Mouse (Mus musculus): ENCODE measurements around the gene Hist1h2ao. TPM values are rescaled to one million over a fixed set of nuclear protein-coding genes. Genes with fewer than 3 reads are reported as not detected.
"Not testable (repeated sequence)": the region's sequence is repeated elsewhere in the genome, so short reads cannot be mapped to it uniquely, and the experiment has no call there.

Gene Hist1h2ao
- polyA plus RNA-seq, 1 experiment from 2014 or later: not detected

DNA sequence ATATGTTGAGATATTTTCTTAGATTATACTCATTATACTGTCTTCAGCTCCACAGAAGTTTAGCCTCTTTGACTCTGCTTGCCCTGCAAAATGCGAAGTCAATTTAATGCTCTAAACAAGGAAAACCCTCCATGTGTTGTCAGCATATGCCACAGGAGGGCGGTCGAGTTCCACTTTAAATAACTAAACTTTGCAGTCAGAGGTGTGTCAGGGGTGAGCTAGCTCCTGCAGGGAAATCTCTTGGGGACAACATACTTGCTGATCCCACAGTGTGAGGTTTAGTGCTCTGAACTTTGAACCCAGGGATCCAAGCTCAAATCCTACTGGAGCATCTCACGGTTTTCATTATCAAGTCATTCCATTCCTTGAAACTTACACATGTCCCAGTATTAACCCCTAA is 30.2 kb downstream of the Hist1h2ao start:
- not testable (repeated sequence) for H3K27ac ChIP-seq
- no CpG with 5 or more reads among the region's 4 CpGs for WGBS (ENCODE audit: missing documents)

DNA sequence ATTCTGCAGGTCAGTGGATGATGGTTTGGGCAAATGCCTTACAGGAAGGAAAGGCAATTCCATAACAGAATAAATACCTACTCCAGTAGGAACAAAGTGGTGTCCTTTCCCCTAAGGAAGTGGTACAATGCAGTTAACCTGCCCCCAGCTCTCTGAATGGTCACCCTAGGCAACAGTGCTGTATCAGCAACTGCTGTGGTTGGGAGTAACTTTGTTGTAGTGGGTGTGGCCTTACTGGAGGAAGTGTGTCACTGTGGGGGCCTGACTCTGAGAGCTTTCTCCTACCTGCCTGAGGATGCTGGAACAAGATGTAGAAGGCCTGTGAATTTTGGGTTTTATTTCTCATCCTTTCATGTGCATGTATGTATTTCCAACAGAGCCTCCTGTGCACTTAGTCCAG is 36.1 kb downstream of the Hist1h2ao start:
- not testable (repeated sequence) for H3K79me2 ChIP-seq (ENCODE audit: inconsistent target); H3K27ac ChIP-seq; H3K36me3 ChIP-seq (ENCODE audit: inconsistent target); H3K4me3 ChIP-seq (ENCODE audit: inconsistent target)

More for the DNA sequence above, 30.2 kb downstream of the Hist1h2ao start:
- H3K4me3 ChIP-seq (ENCODE audit: inconsistent target); H3K79me2 ChIP-seq (ENCODE audit: inconsistent target); H3K36me3 ChIP-seq (ENCODE audit: inconsistent target): not testable (repeated sequence)

DNA sequence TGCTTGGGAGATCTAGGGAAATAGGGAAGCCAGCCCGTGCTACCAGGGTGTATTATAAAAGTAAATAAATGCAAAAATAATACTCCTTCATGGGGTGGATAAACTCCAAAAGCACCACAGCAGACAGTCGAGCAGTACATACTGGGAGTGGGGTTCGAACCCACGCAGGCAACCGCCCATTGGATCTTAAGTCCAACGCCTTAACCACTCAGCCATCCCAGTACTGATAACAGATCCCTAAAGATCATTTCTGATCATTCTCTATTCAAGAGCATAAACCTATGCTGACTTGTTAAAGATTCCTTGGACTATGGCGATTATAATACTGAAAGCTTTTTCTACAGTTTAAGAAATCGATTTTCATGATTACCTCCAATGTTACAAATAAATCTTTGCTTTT is 37.6 kb downstream of the Hist1h2ao start:
- H3K36me3 ChIP-seq (ENCODE audit: inconsistent target): no peaks in the 10 kb centered on the region
- no peak overlapping the region for H3K4me3 ChIP-seq (ENCODE audit: inconsistent target)
- no peaks in the 10 kb centered on the region for H3K79me2 ChIP-seq (ENCODE audit: inconsistent target)
- no peak overlapping the region for H3K27ac ChIP-seq
- WGBS (ENCODE audit: missing documents): 88% methylated on average over 8 of the region's 8 CpGs

DNA sequence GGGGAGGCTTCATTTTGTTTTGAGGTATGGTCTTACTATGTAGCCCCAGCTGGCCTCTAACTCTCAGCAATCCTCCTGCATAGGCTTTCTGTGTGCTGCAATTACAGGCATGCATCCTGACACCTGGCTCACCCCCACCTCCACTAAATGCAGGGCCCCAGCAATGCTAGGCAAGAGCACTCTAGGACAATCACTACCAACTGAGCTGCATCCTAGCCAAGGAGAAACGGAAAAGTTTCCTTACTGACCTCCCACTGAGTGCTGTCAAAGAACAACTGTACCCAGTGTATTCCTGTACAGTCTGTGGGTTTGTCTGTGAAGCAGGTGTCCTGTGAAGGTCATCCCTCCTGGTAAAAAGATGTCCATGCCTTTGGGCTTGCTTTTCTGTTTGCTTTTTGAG is 40.4 kb downstream of the Hist1h2ao start:
- H3K27ac ChIP-seq; H3K4me3 ChIP-seq (ENCODE audit: inconsistent target); H3K36me3 ChIP-seq (ENCODE audit: inconsistent target); H3K79me2 ChIP-seq (ENCODE audit: inconsistent target): not testable (repeated sequence)
- 86% methylated on average over 1 of the region's 1 CpGs for WGBS (ENCODE audit: missing documents)

DNA sequence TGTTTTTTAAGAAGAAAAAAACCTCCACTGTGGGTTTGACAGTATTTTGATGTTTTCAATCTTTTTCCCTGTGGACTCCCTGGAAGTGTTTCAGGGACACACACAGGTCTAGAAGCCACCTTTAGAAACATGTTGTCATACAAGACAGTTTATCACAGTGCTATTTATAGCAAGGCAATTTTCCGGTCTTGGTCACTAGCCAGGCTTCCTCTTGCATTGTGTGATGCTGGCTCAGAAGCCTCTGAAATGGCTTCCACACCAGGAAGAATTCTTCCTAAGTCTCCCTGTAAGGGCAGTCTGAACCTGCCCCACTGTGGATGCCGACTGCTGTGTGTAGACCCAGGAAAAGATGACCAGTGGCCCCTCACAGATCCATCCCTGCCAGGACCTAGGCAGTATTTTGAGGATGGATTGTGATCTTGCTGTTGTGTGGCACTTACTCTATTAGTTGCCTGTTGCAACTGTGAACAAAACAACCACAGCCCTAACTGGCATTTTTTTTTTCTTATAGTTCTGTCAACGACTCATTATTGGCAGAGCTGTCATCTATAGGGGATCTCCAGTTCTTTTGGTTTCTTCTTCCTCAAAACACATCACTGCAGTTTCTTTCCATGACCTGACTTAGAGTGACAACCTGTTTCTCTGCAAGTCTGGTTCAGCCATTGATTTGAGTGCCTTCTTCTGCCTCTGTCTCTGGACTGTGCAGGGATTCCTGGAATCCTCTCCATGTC is 42.1 kb downstream of the Hist1h2ao start:
- H3K36me3 ChIP-seq (ENCODE audit: inconsistent target): no peaks in the 10 kb centered on the region
- peak overlapping the region; percentile 48 for H3K27ac ChIP-seq
- H3K79me2 ChIP-seq (ENCODE audit: inconsistent target): no peaks in the 10 kb centered on the region
- no peak overlapping the region for H3K4me3 ChIP-seq (ENCODE audit: inconsistent target)
- 2% methylated on average over 3 of the region's 3 CpGs for WGBS (ENCODE audit: missing documents)

DNA sequence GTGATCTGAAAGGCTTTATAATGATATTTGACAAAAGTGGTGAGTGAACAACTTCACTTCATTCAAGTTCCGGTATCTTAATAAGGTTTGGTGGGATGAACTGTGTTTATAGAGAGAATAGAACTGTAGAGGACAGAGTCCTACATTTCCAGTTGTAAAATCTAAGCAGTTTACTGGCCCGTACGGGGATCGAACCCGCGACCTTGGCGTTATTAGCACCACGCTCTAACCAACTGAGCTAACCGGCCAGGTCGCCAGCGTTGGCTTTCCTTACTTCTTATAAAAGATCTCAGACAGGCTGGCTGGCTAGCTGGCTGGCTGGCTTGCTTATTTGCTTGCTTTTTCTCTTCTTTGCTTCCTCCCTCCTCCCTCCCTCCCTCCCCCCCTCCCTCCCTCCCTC is 44.9 kb downstream of the Hist1h2ao start:
- Histone ChIP-seq H3K36me3 (ENCODE audit: inconsistent target) (no peaks in the 10 kb centered on the region), H3K27ac (no peak overlapping the region), H3K4me3 (ENCODE audit: inconsistent target) (peak overlapping the region; percentile 59), H3K79me2 (ENCODE audit: inconsistent target) (no peaks in the 10 kb centered on the region)
- 17% methylated on average over 11 of the region's 11 CpGs for WGBS (ENCODE audit: missing documents)

DNA sequence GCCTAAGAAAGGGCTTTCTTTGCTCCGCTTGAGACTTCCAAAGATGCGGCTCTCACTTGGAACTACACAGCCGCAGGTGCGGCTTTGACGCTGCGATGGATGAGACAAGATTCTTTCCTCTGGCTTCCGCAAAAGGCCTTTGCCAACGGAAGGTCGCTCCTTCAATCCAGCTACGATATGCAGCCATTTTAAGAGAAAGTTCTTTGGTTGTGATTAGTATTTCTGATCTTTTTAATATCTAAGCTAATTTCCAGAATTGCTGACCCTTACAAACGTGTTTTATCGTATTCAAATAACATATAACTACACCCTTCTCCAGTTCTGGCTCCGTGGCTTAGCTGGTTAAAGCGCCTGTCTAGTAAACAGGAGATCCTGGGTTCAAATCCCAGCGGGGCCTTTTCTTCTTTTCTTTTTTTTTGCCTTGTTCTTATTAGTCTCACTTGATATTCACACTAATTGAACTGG is 45.5 kb downstream of the Hist1h2ao start:
- H3K27ac ChIP-seq: no peak overlapping the region
- 19% methylated on average over 15 of the region's 15 CpGs for WGBS (ENCODE audit: missing documents)
- no peaks in the 10 kb centered on the region for H3K36me3 ChIP-seq (ENCODE audit: inconsistent target)
- H3K79me2 ChIP-seq (ENCODE audit: inconsistent target): no peaks in the 10 kb centered on the region
- H3K4me3 ChIP-seq (ENCODE audit: inconsistent target): peak overlapping the region; percentile 59

Other genes starting within 250 kb of the Hist1h2ao start
- gene Olfr1364, start 228.7 kb upstream of the Hist1h2ao start, polyA plus RNA-seq (2018): not detected in 3 replicates
- not detected in 3 replicates for gene Olfr1362, start 196.4 kb upstream of the Hist1h2ao start, polyA plus RNA-seq (2018)
- not detected in 3 replicates for gene Olfr11, start 167.9 kb upstream of the Hist1h2ao start, polyA plus RNA-seq (2018)
- not detected in 3 replicates for gene Olfr1361, start 147.1 kb upstream of the Hist1h2ao start, polyA plus RNA-seq (2018)
- not detected in 3 replicates for gene Olfr1360, start 133.1 kb upstream of the Hist1h2ao start, polyA plus RNA-seq (2018)
- gene Olfr1359, start 112.4 kb upstream of the Hist1h2ao start, polyA plus RNA-seq (2018): not detected in 3 replicates
- gene Hist1h2bl, start 94.3 kb upstream of the Hist1h2ao start, polyA plus RNA-seq (2018): not detected in 3 replicates
- not detected in 3 replicates for gene Hist1h2ai, start 94.0 kb upstream of the Hist1h2ao start, polyA plus RNA-seq (2018)
- 1.6 TPM in 1 of 3 replicates, not detected in the others for gene Hist1h3h, start 92.8 kb upstream of the Hist1h2ao start, polyA plus RNA-seq (2018)
- gene Hist1h2bm, start 88.4 kb upstream of the Hist1h2ao start, polyA plus RNA-seq (2018): not detected in 3 replicates
- not detected in 3 replicates for gene Hist1h4j, start 75.4 kb upstream of the Hist1h2ao start, polyA plus RNA-seq (2018)
- 3.4 to 5.4 TPM in 2 of 3 replicates, not detected in the other for gene Hist1h4k, start 60.0 kb upstream of the Hist1h2ao start, polyA plus RNA-seq (2018)
- not detected in 3 replicates for gene Hist1h2ak, start 56.6 kb upstream of the Hist1h2ao start, polyA plus RNA-seq (2018)
- 1.4 TPM in 1 of 3 replicates, not detected in the others for gene Hist1h2bn, start 56.3 kb upstream of the Hist1h2ao start, polyA plus RNA-seq (2018)
- not detected in 3 replicates for gene Hist1h1b, start 29.8 kb upstream of the Hist1h2ao start, polyA plus RNA-seq (2018)
- gene Hist1h3i, start 27.1 kb upstream of the Hist1h2ao start, polyA plus RNA-seq (2018): not detected in 3 replicates
- not detected in 3 replicates for gene Hist1h2an, start 23.2 kb upstream of the Hist1h2ao start, polyA plus RNA-seq (2018)
- not detected in 3 replicates for gene Hist1h2bp, start 23.0 kb upstream of the Hist1h2ao start, polyA plus RNA-seq (2018)
- 0.17 to 0.62 TPM in 2 of 3 replicates, not detected in the other for gene Hist1h2bq, start 268 bp upstream of the Hist1h2ao start, polyA plus RNA-seq (2018)
- gene Hist1h4m, start 1.3 kb downstream of the Hist1h2ao start, polyA plus RNA-seq (2018): 1.4 TPM in 1 of 3 replicates, not detected in the others
- not detected in 3 replicates for gene Hist1h4n, start 21.7 kb downstream of the Hist1h2ao start, polyA plus RNA-seq (2018)
- gene Hist1h2ap, start 23.0 kb downstream of the Hist1h2ao start, polyA plus RNA-seq (2018): 13.7 to 51.2 TPM (median 37.0 TPM) in 3 replicates
- gene Hist1h2br, start 23.3 kb downstream of the Hist1h2ao start, polyA plus RNA-seq (2018): 1.1 TPM in 1 of 3 replicates, not detected in the others
- 0.14 TPM in 1 of 3 replicates, not detected in the others for gene Zfp184, start 134.6 kb downstream of the Hist1h2ao start, polyA plus RNA-seq (2018)
- not detected in 3 replicates for gene Pom121l2, start 170.7 kb downstream of the Hist1h2ao start, polyA plus RNA-seq (2018)
- gene Prss16, start 199.3 kb downstream of the Hist1h2ao start, polyA plus RNA-seq (2018): 0.52 to 2.6 TPM (median 1.3 TPM) in 3 replicates
- gene Hist1h2ah, start 225.1 kb downstream of the Hist1h2ao start, polyA plus RNA-seq (2018): not detected in 3 replicates
- not detected in 3 replicates for gene Hist1h2bk, start 225.4 kb downstream of the Hist1h2ao start, polyA plus RNA-seq (2018)
- gene Hist1h4i, start 230.9 kb downstream of the Hist1h2ao start, polyA plus RNA-seq (2018): 2.6 to 11.5 TPM (median 7.3 TPM) in 3 replicates
- gene Hist1h2ag, start 232.5 kb downstream of the Hist1h2ao start, polyA plus RNA-seq (2018): not detected in 3 replicates
- not detected in 3 replicates for gene Hist1h2bj, start 232.7 kb downstream of the Hist1h2ao start, polyA plus RNA-seq (2018)